Mouse (Mus musculus): ENCODE results near the gene Leap2. TPM values are rescaled to one million over a fixed set of nuclear protein-coding genes. Genes with fewer than 3 reads are reported as not detected.

The Leap2 gene
- polyA plus RNA-seq, 1 experiment from 2014 or later, result 1,459 TPM

GRCm38 (mm10) chr11:53447996-53448395 is 25.0 kb upstream of the Leap2 start:
- Histone ChIP-seq H3K4me3 (ENCODE audit: low read depth, low read length) (no peak overlapping the region), H3K4me2 (replicated peaks; ENCODE audit: low read depth) (no peak overlapping the region), H3K27ac (ENCODE audit: low read depth, low read length) (no peak overlapping the region), H3K9ac (ENCODE audit: low read depth, low read length) (no peak overlapping the region), H3K4me1 (replicated peaks; ENCODE audit: control insufficient read depth, insufficient read depth, low read length) (0 out of 2 replicates have a peak, but pooled peaks cover 4% of the 10 kb centered on the region), H3K36me3 (ENCODE audit: control insufficient read depth, insufficient read depth) (no peaks in the 10 kb centered on the region), H3K9me3 (ENCODE audit: control insufficient read depth) (no peaks in the 10 kb centered on the region), H3K27me3 (replicated peaks; ENCODE audit: control insufficient read depth, insufficient read depth, low read length) (no peaks in the 10 kb centered on the region)
- TF ChIP-seq CTCF (IDR thresholded peaks at IDR 0.05; ENCODE audit: low read depth), result no peak
- no peak for ATAC-seq
- WGBS, result 88% methylated on average over 8 of the region's 8 CpGs

GRCm38 (mm10) chr11:53446183-53446582 is 23.2 kb upstream of the Leap2 start:
- no peak overlapping the region for H3K4me3 ChIP-seq (ENCODE audit: low read depth, low read length)
- H3K4me2 ChIP-seq (replicated peaks; ENCODE audit: low read depth), result no peak overlapping the region
- H3K27me3 ChIP-seq (replicated peaks; ENCODE audit: control insufficient read depth, insufficient read depth, low read length), result no peaks in the 10 kb centered on the region
- H3K4me1 ChIP-seq (replicated peaks; ENCODE audit: control insufficient read depth, insufficient read depth, low read length), result 0 out of 2 replicates have a peak, but pooled peaks cover 3% of the 10 kb centered on the region
- no peaks in the 10 kb centered on the region for H3K36me3 ChIP-seq (ENCODE audit: control insufficient read depth, insufficient read depth)
- ATAC-seq, result no peak
- no peak for TF ChIP-seq CTCF (IDR thresholded peaks at IDR 0.05; ENCODE audit: low read depth)
- H3K27ac ChIP-seq (ENCODE audit: low read depth, low read length), result no peak overlapping the region
- no peaks in the 10 kb centered on the region for H3K9me3 ChIP-seq (ENCODE audit: control insufficient read depth)
- 72% methylated on average over 13 of the region's 13 CpGs for WGBS
- no peak overlapping the region for H3K9ac ChIP-seq (ENCODE audit: low read depth, low read length)

- H3K4me1 ChIP-seq (replicated peaks; ENCODE audit: control insufficient read depth, insufficient read depth, low read length), result no peaks in the 10 kb centered on the region
- no peak overlapping the region for H3K4me2 ChIP-seq (replicated peaks; ENCODE audit: low read depth)
- no peaks in the 10 kb centered on the region for H3K36me3 ChIP-seq (ENCODE audit: control insufficient read depth, insufficient read depth)
- H3K9me3 ChIP-seq (ENCODE audit: control insufficient read depth), result no peaks in the 10 kb centered on the region
- no peak overlapping the region for H3K9ac ChIP-seq (ENCODE audit: low read depth, low read length)
- H3K27me3 ChIP-seq (replicated peaks; ENCODE audit: control insufficient read depth, insufficient read depth, low read length), result no peaks in the 10 kb centered on the region
- H3K27ac ChIP-seq (ENCODE audit: low read depth, low read length), result no peak overlapping the region
- no peak overlapping the region for H3K4me3 ChIP-seq (ENCODE audit: low read depth, low read length)
- ATAC-seq, result no peak
- WGBS, result 76% methylated on average over 13 of the region's 13 CpGs
- no peak for TF ChIP-seq CTCF (IDR thresholded peaks at IDR 0.05; ENCODE audit: low read depth)
These were observed 22.6 kb upstream of the Leap2 start for GRCm38 (mm10) chr11:53445562-53445961.

- Histone ChIP-seq H3K27me3 (replicated peaks; ENCODE audit: control insufficient read depth, insufficient read depth, low read length) (no peaks in the 10 kb centered on the region), H3K4me3 (ENCODE audit: low read depth, low read length) (no peak overlapping the region), H3K4me1 (replicated peaks; ENCODE audit: control insufficient read depth, insufficient read depth, low read length) (no peaks in the 10 kb centered on the region), H3K9ac (ENCODE audit: low read depth, low read length) (no peak overlapping the region), H3K27ac (ENCODE audit: low read depth, low read length) (no peak overlapping the region), H3K9me3 (ENCODE audit: control insufficient read depth) (no peaks in the 10 kb centered on the region), H3K4me2 (replicated peaks; ENCODE audit: low read depth) (no peak overlapping the region), H3K36me3 (ENCODE audit: control insufficient read depth, insufficient read depth) (no peaks in the 10 kb centered on the region)
- WGBS, result 25% methylated on average over 6 of the region's 6 CpGs
- 0 out of 2 replicates have a peak, but pooled peaks have one; percentile 18 for ATAC-seq
- peak; percentile 87 for TF ChIP-seq CTCF (IDR thresholded peaks at IDR 0.05; ENCODE audit: low read depth)
These were observed 20.9 kb upstream of the Leap2 start for GRCm38 (mm10) chr11:53443861-53444260.

- Histone ChIP-seq H3K4me1 (replicated peaks; ENCODE audit: control insufficient read depth, insufficient read depth, low read length) (no peaks in the 10 kb centered on the region), H3K9me3 (ENCODE audit: control insufficient read depth) (no peaks in the 10 kb centered on the region), H3K9ac (ENCODE audit: low read depth, low read length) (no peak overlapping the region), H3K4me2 (replicated peaks; ENCODE audit: low read depth) (0 out of 2 replicates have a peak overlapping the region, but pooled peaks have one; percentile 17), H3K36me3 (ENCODE audit: control insufficient read depth, insufficient read depth) (no peaks in the 10 kb centered on the region), H3K27me3 (replicated peaks; ENCODE audit: control insufficient read depth, insufficient read depth, low read length) (no peaks in the 10 kb centered on the region), H3K4me3 (ENCODE audit: low read depth, low read length) (no peak overlapping the region), H3K27ac (ENCODE audit: low read depth, low read length) (no peak overlapping the region; the same call in 1 of the 2 replicates)
- no peak for ATAC-seq
- TF ChIP-seq CTCF (IDR thresholded peaks at IDR 0.05; ENCODE audit: low read depth), result no peak
- 17% methylated on average over 12 of the region's 12 CpGs for WGBS
These were observed 19.0 kb upstream of the Leap2 start for GRCm38 (mm10) chr11:53441921-53442320.

GRCm38 (mm10) chr11:53436338-53436737 is 13.4 kb upstream of the Leap2 start:
- no peak overlapping the region for H3K9ac ChIP-seq (ENCODE audit: low read depth, low read length)
- 82% methylated on average over 6 of the region's 6 CpGs for WGBS
- H3K9me3 ChIP-seq (ENCODE audit: control insufficient read depth), result no peaks in the 10 kb centered on the region
- no peaks in the 10 kb centered on the region for H3K27me3 ChIP-seq (replicated peaks; ENCODE audit: control insufficient read depth, insufficient read depth, low read length)
- no peak for ATAC-seq
- peaks cover 3% of the 10 kb centered on the region; the same call in 1 of the 2 replicates for H3K4me1 ChIP-seq (replicated peaks; ENCODE audit: control insufficient read depth, insufficient read depth, low read length)
- H3K36me3 ChIP-seq (ENCODE audit: control insufficient read depth, insufficient read depth), result no peaks in the 10 kb centered on the region
- H3K27ac ChIP-seq (ENCODE audit: low read depth, low read length), result no peak overlapping the region
- no peak overlapping the region for H3K4me2 ChIP-seq (replicated peaks; ENCODE audit: low read depth)
- H3K4me3 ChIP-seq (ENCODE audit: low read depth, low read length), result no peak overlapping the region
- TF ChIP-seq CTCF (IDR thresholded peaks at IDR 0.05; ENCODE audit: low read depth), result no peak

GRCm38 (mm10) chr11:53435504-53435903 is 12.5 kb upstream of the Leap2 start:
- Histone ChIP-seq H3K4me1 (replicated peaks; ENCODE audit: control insufficient read depth, insufficient read depth, low read length) (peaks cover 5% of the 10 kb centered on the region; the same call in 1 of the 2 replicates), H3K27me3 (replicated peaks; ENCODE audit: control insufficient read depth, insufficient read depth, low read length) (no peaks in the 10 kb centered on the region), H3K9me3 (ENCODE audit: control insufficient read depth) (no peaks in the 10 kb centered on the region), H3K36me3 (ENCODE audit: control insufficient read depth, insufficient read depth) (no peaks in the 10 kb centered on the region), H3K9ac (ENCODE audit: low read depth, low read length) (no peak overlapping the region), H3K4me3 (ENCODE audit: low read depth, low read length) (no peak overlapping the region), H3K27ac (ENCODE audit: low read depth, low read length) (no peak overlapping the region), H3K4me2 (replicated peaks; ENCODE audit: low read depth) (no peak overlapping the region)
- WGBS, result 78% methylated on average over 8 of the region's 8 CpGs
- no peak for ATAC-seq
- no peak for TF ChIP-seq CTCF (IDR thresholded peaks at IDR 0.05; ENCODE audit: low read depth)
